Mouse (Mus musculus) forebrain, embryonic 13.5 days (tissue): ENCODE results near the gene Apobec3. TPM values are rescaled to one million over a fixed set of nuclear protein-coding genes. Genes with fewer than 3 reads are reported as not detected.
A peak's percentile ranks its signal among the peaks of the same experiment; 100 is the strongest.

Source experiments
- ATAC-seq: fragments of 200-750 bp; cut with Nextera tagmentation; 2 replicates; pipeline ENCODE4 v1.8.0; 2017
- H3K27ac ChIP-seq: fragments of 300-500 bp; sonication (generic); 2 replicates; pipeline ENCODE4 v1.5.1; 2015; ENCODE audit warnings: inconsistent platforms, mild to moderate bottlenecking, moderate library complexity
- H3K27me3 ChIP-seq: fragments of 300-500 bp; sonication (generic); 2 replicates; pipeline ENCODE4 v1.6.1; 2015; ENCODE audit warnings: mild to moderate bottlenecking, inconsistent platforms
- H3K36me3 ChIP-seq: fragments of 300-500 bp; sonication (generic); 2 replicates; pipeline ENCODE4 v1.6.1; 2015; ENCODE audit warnings: mild to moderate bottlenecking, inconsistent platforms; ENCODE audit not compliant: poor library complexity, severe bottlenecking
- H3K4me1 ChIP-seq: fragments of 300-500 bp; sonication (generic); 2 replicates; pipeline ENCODE4 v1.6.1; 2015; ENCODE audit warnings: inconsistent platforms
- H3K4me2 ChIP-seq: fragments of 300-500 bp; sonication (generic); 2 replicates; pipeline ENCODE4 v1.6.1; 2015; ENCODE audit warnings: inconsistent platforms, mild to moderate bottlenecking, moderate library complexity
- H3K4me3 ChIP-seq: fragments of 300-500 bp; sonication (generic); 2 replicates; pipeline ENCODE4 v1.5.1; 2015; ENCODE audit warnings: mild to moderate bottlenecking, inconsistent platforms
- H3K9ac ChIP-seq: fragments of 300-500 bp; sonication (generic); 2 replicates; pipeline ENCODE4 v1.6.1; 2015; ENCODE audit warnings: mild to moderate bottlenecking, inconsistent platforms
- H3K9me3 ChIP-seq: fragments of 300-500 bp; sonication (generic); replicated peaks from 2 replicates; pipeline ENCODE4 v1.6.1; 2016; ENCODE audit warnings: inconsistent platforms
- WGBS: fragments of 180-500 bp; shearing (Covaris S2); methylation state at CpG from one replicate; pipeline ENCODE4 v1.1.7; 2015; 5-methylcytosine and 5-hydroxymethylcytosine counted together
- polyA plus RNA-seq: library from polyadenylated mRNA; unstranded; fragments of >200 nt; fragmentation: Nextera tagmentation; extraction: Ambion mirVana; gene quantifications from 2 replicates; pipeline ENCODE4 v1.2.1, GENCODE M21; 2015

Gene Apobec3
- polyA plus RNA-seq, 1 experiment from 2014 or later = 6.6 TPM

GRCm38 (mm10) chr15:79913761-79914346 lies 22.4 kb downstream of the Apobec3 start:
- ATAC-seq = no peak
- Histone ChIP-seq H3K4me2 (no peak overlapping the region), H3K4me3 (no peak overlapping the region), H3K4me1 (no peaks in the 10 kb centered on the region), H3K27ac (no peak overlapping the region), H3K9me3 (no peaks in the 10 kb centered on the region), H3K36me3 (peaks cover 13% of the 10 kb centered on the region), H3K9ac (no peak overlapping the region), H3K27me3 (no peaks in the 10 kb centered on the region)
- 97% methylated on average over 6 of the region's 6 CpGs for WGBS

- Histone ChIP-seq H3K27ac (no peak overlapping the region), H3K4me1 (no peaks in the 10 kb centered on the region), H3K36me3 (peaks cover 13% of the 10 kb centered on the region), H3K4me2 (no peak overlapping the region), H3K9ac (no peak overlapping the region), H3K9me3 (no peaks in the 10 kb centered on the region), H3K27me3 (no peaks in the 10 kb centered on the region), H3K4me3 (no peak overlapping the region)
- WGBS = 92% methylated on average over 3 of the region's 3 CpGs
- no peak for ATAC-seq
These were observed 22.9 kb downstream of the Apobec3 start for GRCm38 (mm10) chr15:79914357-79914756.

- ATAC-seq = no peak
- H3K4me3 ChIP-seq = no peak overlapping the region
- no peaks in the 10 kb centered on the region for H3K4me1 ChIP-seq
- no peak overlapping the region for H3K27ac ChIP-seq
- H3K9ac ChIP-seq = no peak overlapping the region
- H3K36me3 ChIP-seq = peaks cover 14% of the 10 kb centered on the region
- no peak overlapping the region for H3K4me2 ChIP-seq
- H3K9me3 ChIP-seq = no peaks in the 10 kb centered on the region
- no peaks in the 10 kb centered on the region for H3K27me3 ChIP-seq
- 76% methylated on average over 5 of the region's 5 CpGs for WGBS
These were observed 24.7 kb downstream of the Apobec3 start for GRCm38 (mm10) chr15:79916150-79916549.

GRCm38 (mm10) chr15:79917111-79917720 lies 25.8 kb downstream of the Apobec3 start:
- Histone ChIP-seq H3K4me2 (no peak overlapping the region), H3K9me3 (no peaks in the 10 kb centered on the region), H3K9ac (no peak overlapping the region), H3K36me3 (peaks cover 23% of the 10 kb centered on the region), H3K4me1 (no peaks in the 10 kb centered on the region), H3K27ac (no peak overlapping the region), H3K27me3 (no peaks in the 10 kb centered on the region), H3K4me3 (no peak overlapping the region)
- ATAC-seq = no peak
- 92% methylated on average over 14 of the region's 14 CpGs for WGBS

- no peak for ATAC-seq
- Histone ChIP-seq H3K4me1 (no peaks in the 10 kb centered on the region), H3K4me3 (no peak overlapping the region), H3K27ac (no peak overlapping the region), H3K4me2 (no peak overlapping the region), H3K9me3 (no peaks in the 10 kb centered on the region), H3K36me3 (peaks cover 23% of the 10 kb centered on the region), H3K27me3 (no peaks in the 10 kb centered on the region), H3K9ac (no peak overlapping the region)
- WGBS = 92% methylated on average over 16 of the region's 16 CpGs
These were observed 27.0 kb downstream of the Apobec3 start for GRCm38 (mm10) chr15:79918485-79918884.

GRCm38 (mm10) chr15:79919787-79920186 lies 28.3 kb downstream of the Apobec3 start:
- no peaks in the 10 kb centered on the region for H3K4me1 ChIP-seq
- H3K9ac ChIP-seq = no peak overlapping the region
- no peak overlapping the region for H3K27ac ChIP-seq
- 59% methylated on average over 2 of the region's 2 CpGs for WGBS
- H3K4me3 ChIP-seq = no peak overlapping the region
- H3K9me3 ChIP-seq = no peaks in the 10 kb centered on the region
- no peaks in the 10 kb centered on the region for H3K27me3 ChIP-seq
- ATAC-seq = no peak
- H3K36me3 ChIP-seq = peaks cover 23% of the 10 kb centered on the region
- no peak overlapping the region for H3K4me2 ChIP-seq

GRCm38 (mm10) chr15:79926856-79927416 lies 35.5 kb downstream of the Apobec3 start:
- ATAC-seq = peak; percentile 19; the same call in 1 of the 2 replicates
- no peaks in the 10 kb centered on the region for H3K9me3 ChIP-seq
- H3K9ac ChIP-seq = peak overlapping the region; percentile 71
- H3K4me1 ChIP-seq = peaks cover 14% of the 10 kb centered on the region
- peaks cover 8% of the 10 kb centered on the region for H3K27me3 ChIP-seq
- 73% methylated on average over 11 of the region's 11 CpGs for WGBS
- H3K27ac ChIP-seq = no peak overlapping the region
- H3K36me3 ChIP-seq = peaks cover 3% of the 10 kb centered on the region; the same call in 1 of the 2 replicates
- H3K4me2 ChIP-seq = peak overlapping the region; percentile 76
- peak overlapping the region; percentile 57 for H3K4me3 ChIP-seq

- H3K27ac ChIP-seq = peak overlapping the region; percentile 31; the same call in 1 of the 2 replicates
- peaks cover 10% of the 10 kb centered on the region for H3K27me3 ChIP-seq
- under 1% methylated on average over 29 of the region's 29 CpGs for WGBS
- ATAC-seq = peak; percentile 91
- no peaks in the 10 kb centered on the region for H3K36me3 ChIP-seq
- H3K4me1 ChIP-seq = peaks cover 18% of the 10 kb centered on the region
- peak overlapping the region; percentile 57 for H3K4me3 ChIP-seq
- H3K9ac ChIP-seq = peak overlapping the region; percentile 71
- H3K9me3 ChIP-seq = no peaks in the 10 kb centered on the region
- H3K4me2 ChIP-seq = peak overlapping the region; percentile 76
These were observed 36.2 kb downstream of the Apobec3 start for GRCm38 (mm10) chr15:79927637-79928122.

GRCm38 (mm10) chr15:79928316-79928715 lies 36.9 kb downstream of the Apobec3 start:
- Histone ChIP-seq H3K36me3 (no peaks in the 10 kb centered on the region), H3K9me3 (no peaks in the 10 kb centered on the region), H3K4me1 (peaks cover 23% of the 10 kb centered on the region), H3K9ac (no peak overlapping the region), H3K27me3 (peaks cover 16% of the 10 kb centered on the region), H3K27ac (no peak overlapping the region), H3K4me2 (peak overlapping the region; percentile 76), H3K4me3 (no peak overlapping the region)
- 85% methylated on average over 3 of the region's 3 CpGs for WGBS
- no peak for ATAC-seq

- Histone ChIP-seq H3K9ac (no peak overlapping the region), H3K27me3 (peaks cover 20% of the 10 kb centered on the region), H3K27ac (no peak overlapping the region), H3K4me3 (no peak overlapping the region), H3K4me1 (peaks cover 27% of the 10 kb centered on the region), H3K9me3 (no peaks in the 10 kb centered on the region), H3K4me2 (no peak overlapping the region), H3K36me3 (no peaks in the 10 kb centered on the region)
- ATAC-seq = no peak
- WGBS = 84% methylated on average over 2 of the region's 2 CpGs
These were observed 37.3 kb downstream of the Apobec3 start for GRCm38 (mm10) chr15:79928736-79929135.

- 88% methylated on average over 3 of the region's 3 CpGs for WGBS
- H3K36me3 ChIP-seq = no peaks in the 10 kb centered on the region
- H3K27me3 ChIP-seq = peaks cover 25% of the 10 kb centered on the region
- H3K9ac ChIP-seq = no peak overlapping the region
- H3K4me3 ChIP-seq = no peak overlapping the region
- ATAC-seq = no peak
- no peak overlapping the region for H3K4me2 ChIP-seq
- no peaks in the 10 kb centered on the region for H3K9me3 ChIP-seq
- H3K27ac ChIP-seq = no peak overlapping the region
- peaks cover 37% of the 10 kb centered on the region for H3K4me1 ChIP-seq
These were observed 38.3 kb downstream of the Apobec3 start for GRCm38 (mm10) chr15:79929734-79930133.

GRCm38 (mm10) chr15:79931496-79932141 lies 40.2 kb downstream of the Apobec3 start:
- Histone ChIP-seq H3K4me3 (peak overlapping the region; percentile 62), H3K36me3 (no peaks in the 10 kb centered on the region), H3K27me3 (peaks cover 28% of the 10 kb centered on the region), H3K9me3 (no peaks in the 10 kb centered on the region), H3K4me1 (peaks cover 41% of the 10 kb centered on the region), H3K9ac (peak overlapping the region; percentile 71; the same call in 1 of the 2 replicates), H3K4me2 (peak overlapping the region; percentile 79), H3K27ac (no peak overlapping the region)
- ATAC-seq = no peak
- 20% methylated on average over 13 of the region's 13 CpGs for WGBS
